37 mouse cellular contexts compared by ENCODE assay signal in the genomic region with DNA sequence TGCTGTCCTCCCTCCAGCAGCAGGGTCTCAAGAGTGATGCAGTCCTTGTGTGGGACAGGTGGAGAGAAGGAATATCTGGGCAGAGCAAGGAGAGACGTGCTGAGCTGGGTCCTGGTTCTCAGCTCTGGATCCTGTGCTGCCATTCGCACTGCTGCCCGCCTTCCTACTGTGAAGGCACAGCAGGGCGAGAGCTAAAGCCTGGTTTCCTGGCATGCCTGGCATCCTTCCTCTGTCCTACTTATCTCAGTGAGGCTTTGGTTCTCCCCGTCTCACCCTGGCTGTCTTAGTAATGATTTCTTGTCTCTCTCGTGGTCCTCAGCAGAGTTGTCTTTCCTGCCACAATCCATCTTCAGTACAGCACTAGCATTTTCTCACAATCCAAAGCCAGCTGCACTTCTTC. TPM values are rescaled to one million over a fixed set of nuclear protein-coding genes. Genes with fewer than 3 reads are reported as not detected.
DNase-seq lines count a peak whose midpoint lies in the region; ATAC-seq and TF ChIP-seq lines count a peak whose summit lies in the region.
"Had no signal": no experiment of that assay in that cellular context is flagged by ENCODE, and none has a peak within 500 bp of the region (broad histone marks: within the 10 kb centered on the region; RNA-seq: fewer than 3 reads in every experiment).

No protein-coding gene starts in this region.

- TF ChIP-seq POLR2A in small intestine, adult 2 months (IDR thresholded peaks at IDR 0.05; ENCODE audit: low read depth, low read length): no peak

- H3K9me3 ChIP-seq in forebrain, postnatal 0 days (ENCODE audit: low read length): no peaks in the 10 kb centered on the region
- H3K9me3 ChIP-seq in forebrain, embryonic 15.5 days: no peaks in the 10 kb centered on the region
- H3K9me3 ChIP-seq in intestine, embryonic 16.5 days (ENCODE audit: control insufficient read depth, low read length): no peaks in the 10 kb centered on the region
- H3K9me3 ChIP-seq in intestine, postnatal 0 days (ENCODE audit: control insufficient read depth): no peaks in the 10 kb centered on the region
- no peaks in the 10 kb centered on the region for H3K9me3 ChIP-seq in stomach, embryonic 16.5 days (replicated peaks; ENCODE audit: control insufficient read depth, low read length)
- H3K9me3 ChIP-seq in stomach, postnatal 0 days (ENCODE audit: control insufficient read depth, low read length): no peaks in the 10 kb centered on the region
- H3K9me3 ChIP-seq: embryonic facial prominence, embryonic 10.5 days; embryonic facial prominence, embryonic 13.5 days; forebrain, embryonic 12.5 days; heart, embryonic 12.5 days; heart, embryonic 15.5 days; hindbrain, embryonic 10.5 days; hindbrain, embryonic 13.5 days; intestine, embryonic 15.5 days had no signal

- WGBS in forebrain, postnatal 0 days: 52% methylated on average over 6 of the region's 6 CpGs
- 60% methylated on average over 6 of the region's 6 CpGs for WGBS in forebrain, embryonic 15.5 days
- 40% methylated on average over 6 of the region's 6 CpGs for WGBS in intestine, embryonic 16.5 days
- WGBS in intestine, postnatal 0 days: 45% methylated on average over 6 of the region's 6 CpGs
- 40% methylated on average over 6 of the region's 6 CpGs for WGBS in stomach, embryonic 16.5 days
- 21% methylated on average over 6 of the region's 6 CpGs for WGBS in stomach, postnatal 0 days
- WGBS in small intestine, adult 2 months: 28% methylated on average over 6 of the region's 6 CpGs

- H3K27ac ChIP-seq in forebrain, postnatal 0 days (ENCODE audit: low read depth, low read length): no peak overlapping the region
- H3K27ac ChIP-seq in forebrain, embryonic 15.5 days (replicated peaks): no peak overlapping the region
- no peak overlapping the region for H3K27ac ChIP-seq in intestine, embryonic 16.5 days (ENCODE audit: low read length)
- no peak overlapping the region for H3K27ac ChIP-seq in intestine, postnatal 0 days (ENCODE audit: low read depth, low read length)
- H3K27ac ChIP-seq in stomach, embryonic 16.5 days (ENCODE audit: low read length): no peak overlapping the region
- no peak overlapping the region for H3K27ac ChIP-seq in stomach, postnatal 0 days (replicated peaks)
- H3K27ac ChIP-seq in small intestine, adult 2 months (ENCODE audit: insufficient read depth, low read depth, low read length): 0 out of 2 replicates have a peak overlapping the region, but pooled peaks have one; percentile 1
- H3K27ac ChIP-seq: embryonic facial prominence, embryonic 10.5 days; embryonic facial prominence, embryonic 13.5 days; forebrain, embryonic 12.5 days; heart, embryonic 15.5 days; hindbrain, embryonic 10.5 days; hindbrain, embryonic 13.5 days; intestine, embryonic 15.5 days had no signal

- no peak for TF ChIP-seq EP300 in stomach, postnatal 0 days (optimal IDR thresholded peaks at IDR 0.05)

- no peaks in the 10 kb centered on the region for H3K27me3 ChIP-seq in forebrain, postnatal 0 days (ENCODE audit: insufficient read depth, low read length)
- no peaks in the 10 kb centered on the region for H3K27me3 ChIP-seq in forebrain, embryonic 15.5 days
- H3K27me3 ChIP-seq in intestine, embryonic 16.5 days (replicated peaks; ENCODE audit: control insufficient read depth, insufficient read depth, low read length): no peaks in the 10 kb centered on the region
- no peaks in the 10 kb centered on the region for H3K27me3 ChIP-seq in intestine, postnatal 0 days (replicated peaks; ENCODE audit: control insufficient read depth, insufficient read depth, low read length)
- H3K27me3 ChIP-seq in stomach, embryonic 16.5 days (ENCODE audit: control insufficient read depth, insufficient read depth, low read length): no peaks in the 10 kb centered on the region
- no peaks in the 10 kb centered on the region for H3K27me3 ChIP-seq in stomach, postnatal 0 days (ENCODE audit: control insufficient read depth, insufficient read depth, low read length)
- H3K27me3 ChIP-seq in small intestine, adult 2 months (ENCODE audit: control insufficient read depth, insufficient read depth, low read length): no peaks in the 10 kb centered on the region
- H3K27me3 ChIP-seq: embryonic facial prominence, embryonic 13.5 days; forebrain, embryonic 12.5 days; heart, embryonic 12.5 days; heart, embryonic 15.5 days; hindbrain, embryonic 13.5 days; intestine, embryonic 15.5 days had no signal

- TF ChIP-seq CTCF in forebrain, postnatal 0 days (IDR thresholded peaks at IDR 0.05; ENCODE audit: low read depth): no peak
- no peak for TF ChIP-seq CTCF in intestine, postnatal 0 days (IDR thresholded peaks at IDR 0.05; ENCODE audit: low read depth)
- TF ChIP-seq CTCF in stomach, postnatal 0 days (IDR thresholded peaks at IDR 0.05; ENCODE audit: low read depth): no peak
- TF ChIP-seq CTCF in small intestine, adult 2 months (IDR thresholded peaks at IDR 0.05; ENCODE audit: extremely low read depth, insufficient read length, insufficient replicate concordance, low read depth, low read length): no peak

- H3K36me3 ChIP-seq in forebrain, postnatal 0 days (ENCODE audit: insufficient read depth): no peaks in the 10 kb centered on the region
- H3K36me3 ChIP-seq in forebrain, embryonic 15.5 days: no peaks in the 10 kb centered on the region
- H3K36me3 ChIP-seq in intestine, embryonic 16.5 days (ENCODE audit: control insufficient read depth, insufficient read depth, low read length): no peaks in the 10 kb centered on the region
- no peaks in the 10 kb centered on the region for H3K36me3 ChIP-seq in intestine, postnatal 0 days (ENCODE audit: control insufficient read depth, insufficient read depth)
- no peaks in the 10 kb centered on the region for H3K36me3 ChIP-seq in stomach, embryonic 16.5 days (ENCODE audit: control insufficient read depth, insufficient read depth, low read length)
- no peaks in the 10 kb centered on the region for H3K36me3 ChIP-seq in stomach, postnatal 0 days (ENCODE audit: control insufficient read depth, insufficient read depth, low read length)
- no peaks in the 10 kb centered on the region for H3K36me3 ChIP-seq in small intestine, adult 2 months (ENCODE audit: control insufficient read depth, insufficient read depth, low read length)
- H3K36me3 ChIP-seq: embryonic facial prominence, embryonic 10.5 days; embryonic facial prominence, embryonic 13.5 days; forebrain, embryonic 12.5 days; heart, embryonic 12.5 days; heart, embryonic 15.5 days; hindbrain, embryonic 10.5 days; hindbrain, embryonic 13.5 days; intestine, embryonic 15.5 days had no signal

- no peak overlapping the region for H3K9ac ChIP-seq in forebrain, postnatal 0 days
- no peak overlapping the region for H3K9ac ChIP-seq in forebrain, embryonic 15.5 days (replicated peaks)
- H3K9ac ChIP-seq in intestine, embryonic 16.5 days (ENCODE audit: low read depth, low read length): no peak overlapping the region
- no peak overlapping the region for H3K9ac ChIP-seq in intestine, postnatal 0 days (ENCODE audit: low read depth, low read length)
- H3K9ac ChIP-seq in stomach, embryonic 16.5 days (ENCODE audit: low read length): no peak overlapping the region
- no peak overlapping the region for H3K9ac ChIP-seq in stomach, postnatal 0 days (ENCODE audit: low read length)
- H3K9ac ChIP-seq: embryonic facial prominence, embryonic 13.5 days; forebrain, embryonic 12.5 days; heart, embryonic 12.5 days; heart, embryonic 15.5 days; hindbrain, embryonic 13.5 days; intestine, embryonic 15.5 days had no signal

- H3K4me3 ChIP-seq in forebrain, postnatal 0 days (ENCODE audit: low read depth, low read length): no peak overlapping the region
- H3K4me3 ChIP-seq in forebrain, embryonic 15.5 days: no peak overlapping the region
- H3K4me3 ChIP-seq in intestine, embryonic 16.5 days (ENCODE audit: low read length): no peak overlapping the region
- no peak overlapping the region for H3K4me3 ChIP-seq in intestine, postnatal 0 days (ENCODE audit: low read depth, low read length)
- H3K4me3 ChIP-seq in stomach, embryonic 16.5 days (replicated peaks; ENCODE audit: low read length): no peak overlapping the region
- no peak overlapping the region for H3K4me3 ChIP-seq in stomach, postnatal 0 days (ENCODE audit: low read depth, low read length)
- H3K4me3 ChIP-seq in small intestine, adult 2 months (ENCODE audit: low read depth, low read length): no peak overlapping the region
- H3K4me3 ChIP-seq: embryonic facial prominence, embryonic 10.5 days; embryonic facial prominence, embryonic 13.5 days; erythroblast, embryonic 14.5 days; forebrain, embryonic 12.5 days; heart, embryonic 12.5 days; heart, embryonic 15.5 days; hindbrain, embryonic 10.5 days; hindbrain, embryonic 13.5 days; intestine, embryonic 15.5 days had no signal

- no peaks in the 10 kb centered on the region for H3K4me1 ChIP-seq in forebrain, postnatal 0 days (ENCODE audit: insufficient read depth)
- H3K4me1 ChIP-seq in forebrain, embryonic 15.5 days: no peaks in the 10 kb centered on the region
- no peaks in the 10 kb centered on the region for H3K4me1 ChIP-seq in intestine, embryonic 16.5 days (ENCODE audit: control insufficient read depth, insufficient read depth, low read length)
- H3K4me1 ChIP-seq in intestine, postnatal 0 days (replicated peaks; ENCODE audit: control insufficient read depth, insufficient read depth, low read length): no peaks in the 10 kb centered on the region
- no peaks in the 10 kb centered on the region for H3K4me1 ChIP-seq in stomach, embryonic 16.5 days (ENCODE audit: control insufficient read depth, insufficient read depth, low read length)
- H3K4me1 ChIP-seq in stomach, postnatal 0 days (replicated peaks; ENCODE audit: control insufficient read depth, insufficient read depth): no peaks in the 10 kb centered on the region
- no peaks in the 10 kb centered on the region for H3K4me1 ChIP-seq in small intestine, adult 2 months (ENCODE audit: control insufficient read depth, insufficient read depth, insufficient read length, low read length)
- H3K4me1 ChIP-seq: embryonic facial prominence, embryonic 13.5 days; forebrain, embryonic 12.5 days; heart, embryonic 12.5 days; heart, embryonic 15.5 days; hindbrain, embryonic 10.5 days; hindbrain, embryonic 13.5 days had no signal

- ATAC-seq in forebrain, postnatal 0 days: peak; percentile 16; the same call in 1 of the 2 replicates
- no peak for ATAC-seq in forebrain, embryonic 15.5 days (replicated peaks)
- ATAC-seq in intestine, embryonic 16.5 days: peak; percentile 13; the same call in 1 of the 2 replicates
- ATAC-seq in intestine, postnatal 0 days: no peak
- 0 out of 2 replicates have a peak, but pooled peaks have one; percentile 47 for ATAC-seq in stomach, embryonic 16.5 days (ENCODE audit: insufficient read depth, low FRiP score)
- no peak for ATAC-seq in stomach, postnatal 0 days (ENCODE audit: low FRiP score, low TSS enrichment)
- ATAC-seq: activated CD4-positive, CD25-positive, alpha-beta regulatory T cell, adult 4 months; CD4-positive, CD25-positive, alpha-beta regulatory T cell, adult 4 months; forebrain, embryonic 16.5 days; hindbrain, embryonic 16.5 days had no signal

- DNase-seq in forebrain, postnatal 0 days: no peak
- DNase-seq in stomach, postnatal 0 days (ENCODE audit: low spot score): no peak
- DNase-seq in thymus, postnatal 0 days (ENCODE audit: low spot score): no peak
- DNase-seq: adrenal gland, adult 8-10 months; adrenal gland, postnatal 25 days; cerebellum, adult 11 months; cerebellum, adult 2 months; cerebellum, adult 9-11 months; embryo, embryonic 11 days; gastrocnemius, postnatal 10 days; gastrocnemius, postnatal 36 days; heart, postnatal 10 days; heart, postnatal 36 days had no signal

- H3K4me2 ChIP-seq in forebrain, postnatal 0 days (ENCODE audit: low read depth): no peak overlapping the region
- H3K4me2 ChIP-seq in forebrain, embryonic 15.5 days (replicated peaks): no peak overlapping the region
- H3K4me2 ChIP-seq in intestine, embryonic 16.5 days (ENCODE audit: low read depth, low read length): no peak overlapping the region
- no peak overlapping the region for H3K4me2 ChIP-seq in intestine, postnatal 0 days (replicated peaks; ENCODE audit: low read depth)
- no peak overlapping the region for H3K4me2 ChIP-seq in stomach, embryonic 16.5 days (ENCODE audit: low read depth, low read length)
- no peak overlapping the region for H3K4me2 ChIP-seq in stomach, postnatal 0 days (replicated peaks; ENCODE audit: low read depth)
- H3K4me2 ChIP-seq: embryonic facial prominence, embryonic 13.5 days; forebrain, embryonic 12.5 days; heart, embryonic 12.5 days; heart, embryonic 15.5 days; hindbrain, embryonic 13.5 days; intestine, embryonic 15.5 days had no signal

RNA-seq across cellular contexts. Expression of gene Mmp7, which starts 2.1 kb away (rescaled TPM):
- total RNA-seq in forebrain, postnatal 0 days (2014; rRNA removed): not detected in 2 replicates
- polyA plus RNA-seq in forebrain, postnatal 0 days (2015; fragmentation: Nextera tagmentation; extraction: Ambion mirVana): not detected in 2 replicates
- polyA plus RNA-seq in forebrain, embryonic 15.5 days (2015; fragmentation: Nextera tagmentation; extraction: Ambion mirVana): not detected in 2 replicates
- polyA plus RNA-seq in intestine, embryonic 16.5 days (2015; fragmentation: Nextera tagmentation; extraction: Ambion mirVana): 1.3 and 1.9 TPM in 2 replicates
- polyA plus RNA-seq in intestine, postnatal 0 days (2015; fragmentation: Nextera tagmentation; extraction: Ambion mirVana): 7.1 and 8.8 TPM in 2 replicates
- polyA plus RNA-seq in stomach, embryonic 16.5 days (2015; fragmentation: Nextera tagmentation; extraction: Ambion mirVana): 0.71 and 1.3 TPM in 2 replicates
- 0.27 and 0.36 TPM in 2 replicates for polyA plus RNA-seq in stomach, postnatal 0 days (2015; fragmentation: Nextera tagmentation; extraction: Ambion mirVana)
- 33.1 and 112 TPM in 2 replicates for polyA plus RNA-seq in small intestine, adult 2 months (2012; rRNA removed)
- 0.38 and 0.90 TPM in 2 replicates for polyA plus RNA-seq in thymus, postnatal 0 days (2015; fragmentation: Nextera tagmentation; extraction: Ambion mirVana)
- total RNA-seq: adrenal gland, adult 8-10 months; adrenal gland, postnatal 25 days; common myeloid progenitor, adult 5-6 weeks; gastrocnemius, adult 18-20 months; gastrocnemius, postnatal 10 days; gastrocnemius, postnatal 36 days; granulocyte monocyte progenitor cell, adult 5-6 weeks; heart, adult 8-10 months; heart, postnatal 10 days; heart, postnatal 36 days; MEL had no signal
- polyA plus RNA-seq: activated CD4-positive, CD25-positive, alpha-beta regulatory T cell, adult 4 months; C2C12; CD4-positive, CD25-positive, alpha-beta regulatory T cell, adult 4 months; cerebellum, adult 2 months; embryonic facial prominence, embryonic 10.5 days; embryonic facial prominence, embryonic 13.5 days; erythroblast, embryonic 14.5 days; forebrain, embryonic 12.5 days; forebrain, embryonic 16.5 days; heart, embryonic 12.5 days; heart, embryonic 15.5 days; hindbrain, embryonic 10.5 days; hindbrain, embryonic 13.5 days; hindbrain, embryonic 16.5 days had no signal

Comparison
In these comparisons a context has a peak if more than half of its experiments do, and no peak if none do; other contexts are left out.
1. ATAC-seq: peak in forebrain, postnatal 0 days (single experiment), intestine, embryonic 16.5 days (single experiment) and stomach, embryonic 16.5 days (single experiment); none in forebrain, embryonic 15.5 days (single experiment), intestine, postnatal 0 days (single experiment) and stomach, postnatal 0 days (single experiment).